Mouse (Mus musculus): ENCODE measurements around the gene Qrich2.
"Not testable (repeated sequence)": the region's sequence is repeated elsewhere in the genome, so short reads cannot be mapped to it uniquely, and the experiment has no call there.

Qrich2 gene

GRCm38 (mm10) chr11:116429862-116430613, 36.0 kb downstream of the Qrich2 start:
- DNase-seq (ENCODE audit: low read depth) = no peak

- no peak for DNase-seq (ENCODE audit: low read depth)
Measured at GRCm38 (mm10) chr11:116428872-116429859, 36.9 kb downstream of the Qrich2 start.

- DNase-seq (ENCODE audit: low read depth) = no peak
Measured at GRCm38 (mm10) chr11:116426852-116427575, 39.0 kb downstream of the Qrich2 start.

- not testable (repeated sequence) for DNase-seq (ENCODE audit: low read depth)
Measured at GRCm38 (mm10) chr11:116426328-116426727, 39.7 kb downstream of the Qrich2 start.

GRCm38 (mm10) chr11:116424621-116425407, 41.2 kb downstream of the Qrich2 start:
- DNase-seq (ENCODE audit: low read depth) = no peak

GRCm38 (mm10) chr11:116423782-116424620, 42.0 kb downstream of the Qrich2 start:
- no peak for DNase-seq (ENCODE audit: low read depth)

GRCm38 (mm10) chr11:116423214-116423613, 42.8 kb downstream of the Qrich2 start:
- DNase-seq (ENCODE audit: low read depth) = no peak

GRCm38 (mm10) chr11:116422562-116422961, 43.5 kb downstream of the Qrich2 start:
- no peak for DNase-seq (ENCODE audit: low read depth)

GRCm38 (mm10) chr11:116421102-116421501, 44.9 kb downstream of the Qrich2 start:
- no peak for DNase-seq (ENCODE audit: low read depth)

- no peak for DNase-seq (ENCODE audit: low read depth)
Measured at GRCm38 (mm10) chr11:116418841-116419462, 47.1 kb downstream of the Qrich2 start.

GRCm38 (mm10) chr11:116418194-116418840, 47.7 kb downstream of the Qrich2 start:
- peak; percentile 75 for DNase-seq (ENCODE audit: low read depth)

- DNase-seq (ENCODE audit: low read depth) = no peak
Measured at GRCm38 (mm10) chr11:116417054-116417453, 49.0 kb downstream of the Qrich2 start.

GRCm38 (mm10) chr11:116416196-116416943, 49.7 kb downstream of the Qrich2 start:
- DNase-seq (ENCODE audit: low read depth) = no peak

- DNase-seq (ENCODE audit: low read depth) = no peak
Measured at GRCm38 (mm10) chr11:116413631-116414022, 52.4 kb downstream of the Qrich2 start.

GRCm38 (mm10) chr11:116412904-116413630, 53.0 kb downstream of the Qrich2 start, which contains the start of gene Rnf157:
Rnf157 (minus strand) TSS chr11:116413032.
- no peak for DNase-seq (ENCODE audit: low read depth)

- DNase-seq (ENCODE audit: low read depth) = no peak
Measured at GRCm38 (mm10) chr11:116412028-116412827, 53.8 kb downstream of the Qrich2 start.

GRCm38 (mm10) chr11:116411582-116411981, 54.5 kb downstream of the Qrich2 start:
- DNase-seq (ENCODE audit: low read depth) = no peak
